Mouse (Mus musculus): ENCODE results near the gene Tmem130. TPM values are rescaled to one million over a fixed set of nuclear protein-coding genes. Genes with fewer than 3 reads are reported as not detected.

Gene Tmem130
- polyA plus RNA-seq, 1 experiment: 178 TPM

- Histone ChIP-seq H3K27ac (ENCODE audit: insufficient read depth, low read length) (no peak overlapping the region), H3K27me3 (ENCODE audit: control insufficient read depth, insufficient read depth, low read length) (no peaks in the 10 kb centered on the region), H3K4me3 (replicated peaks; ENCODE audit: insufficient read depth, low read depth, low read length) (no peak overlapping the region), H3K4me1 (ENCODE audit: control insufficient read depth, insufficient read depth, low read length) (peaks cover 5% of the 10 kb centered on the region)
- DNase-seq: no peak
- 29% methylated on average over 8 of the region's 8 CpGs for WGBS
- TF ChIP-seq CTCF (IDR thresholded peaks at IDR 0.05; ENCODE audit: borderline replicate concordance, insufficient read depth, low read depth, low read length): no peak
- no peak for TF ChIP-seq POLR2A (IDR thresholded peaks at IDR 0.05; ENCODE audit: borderline replicate concordance, insufficient read depth, low read length)
Measured at GRCm38 (mm10) chr5:144758422-144758821, 3.2 kb downstream of the Tmem130 start.

GRCm38 (mm10) chr5:144757402-144757801 is 4.2 kb downstream of the Tmem130 start:
- Histone ChIP-seq H3K27ac (ENCODE audit: insufficient read depth, low read length) (no peak overlapping the region), H3K4me1 (ENCODE audit: control insufficient read depth, insufficient read depth, low read length) (peaks cover 5% of the 10 kb centered on the region), H3K4me3 (replicated peaks; ENCODE audit: insufficient read depth, low read depth, low read length) (no peak overlapping the region), H3K27me3 (ENCODE audit: control insufficient read depth, insufficient read depth, low read length) (no peaks in the 10 kb centered on the region)
- no peak for TF ChIP-seq POLR2A (IDR thresholded peaks at IDR 0.05; ENCODE audit: borderline replicate concordance, insufficient read depth, low read length)
- TF ChIP-seq CTCF (IDR thresholded peaks at IDR 0.05; ENCODE audit: borderline replicate concordance, insufficient read depth, low read depth, low read length): no peak
- WGBS: 76% methylated on average over 9 of the region's 9 CpGs
- DNase-seq: no peak

DNA sequence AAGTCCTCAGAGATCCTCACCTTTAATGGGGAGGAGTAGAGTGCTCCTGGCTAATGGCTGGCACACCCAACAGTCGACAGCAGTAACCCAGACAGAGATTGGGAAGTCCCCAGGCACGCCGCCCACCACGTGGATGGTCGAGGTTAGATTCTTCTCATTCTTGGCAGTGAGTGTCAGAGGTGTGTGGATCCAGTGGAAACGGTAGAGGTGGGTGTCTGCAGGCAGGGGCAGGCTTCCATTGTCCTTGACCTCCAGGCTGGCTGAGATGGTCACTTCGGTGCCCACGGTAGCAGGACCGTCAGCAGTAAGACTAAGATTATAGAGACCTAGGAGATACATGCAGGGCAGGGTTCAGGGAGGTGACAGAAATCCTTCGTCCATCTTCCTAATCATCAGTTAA is 6.4 kb downstream of the Tmem130 start:
- no peak for TF ChIP-seq CTCF (IDR thresholded peaks at IDR 0.05; ENCODE audit: borderline replicate concordance, insufficient read depth, low read depth, low read length)
- no peak for TF ChIP-seq POLR2A (IDR thresholded peaks at IDR 0.05; ENCODE audit: borderline replicate concordance, insufficient read depth, low read length)
- 71% methylated on average over 10 of the region's 10 CpGs for WGBS
- Histone ChIP-seq H3K4me1 (ENCODE audit: control insufficient read depth, insufficient read depth, low read length) (peaks cover 5% of the 10 kb centered on the region), H3K27me3 (ENCODE audit: control insufficient read depth, insufficient read depth, low read length) (no peaks in the 10 kb centered on the region), H3K27ac (ENCODE audit: insufficient read depth, low read length) (no peak overlapping the region), H3K4me3 (replicated peaks; ENCODE audit: insufficient read depth, low read depth, low read length) (no peak overlapping the region)
- no peak for DNase-seq

DNA sequence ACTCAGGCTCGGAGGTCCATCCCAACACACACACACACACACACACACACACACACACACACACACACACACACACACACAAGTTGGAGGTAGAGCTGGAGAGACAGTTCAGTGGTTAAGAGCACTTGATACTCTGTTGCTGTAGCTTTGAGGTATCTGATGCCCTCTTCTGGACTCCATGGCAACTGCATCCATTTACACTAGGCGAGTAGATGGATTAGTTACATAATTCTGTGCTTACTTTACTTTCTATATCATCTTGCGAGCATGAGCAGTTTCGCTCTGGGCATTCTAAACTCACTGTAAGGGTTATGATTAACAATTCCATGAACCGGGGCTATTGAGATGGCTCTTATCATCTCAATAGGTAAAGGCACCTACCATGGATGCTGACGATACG is 8.6 kb downstream of the Tmem130 start:
- 63% methylated on average over 7 of the region's 7 CpGs for WGBS
- H3K27me3 ChIP-seq (ENCODE audit: control insufficient read depth, insufficient read depth, low read length): no peaks in the 10 kb centered on the region
- TF ChIP-seq CTCF (IDR thresholded peaks at IDR 0.05; ENCODE audit: borderline replicate concordance, insufficient read depth, low read depth, low read length) (peak; percentile 40; the same call in 1 of the 2 replicates), POLR2A (IDR thresholded peaks at IDR 0.05; ENCODE audit: borderline replicate concordance, insufficient read depth, low read length) (no peak)
- H3K27ac ChIP-seq (ENCODE audit: insufficient read depth, low read length): no peak overlapping the region
- H3K4me1 ChIP-seq (ENCODE audit: control insufficient read depth, insufficient read depth, low read length): peaks cover 5% of the 10 kb centered on the region
- no peak overlapping the region for H3K4me3 ChIP-seq (replicated peaks; ENCODE audit: insufficient read depth, low read depth, low read length)
- peak; percentile 65 to 69 for DNase-seq

GRCm38 (mm10) chr5:144752432-144752831 is 9.2 kb downstream of the Tmem130 start:
- no peak overlapping the region for H3K27ac ChIP-seq (ENCODE audit: insufficient read depth, low read length)
- H3K4me1 ChIP-seq (ENCODE audit: control insufficient read depth, insufficient read depth, low read length): peaks cover 3% of the 10 kb centered on the region
- H3K27me3 ChIP-seq (ENCODE audit: control insufficient read depth, insufficient read depth, low read length): no peaks in the 10 kb centered on the region
- TF ChIP-seq POLR2A (IDR thresholded peaks at IDR 0.05; ENCODE audit: borderline replicate concordance, insufficient read depth, low read length) (no peak), CTCF (IDR thresholded peaks at IDR 0.05; ENCODE audit: borderline replicate concordance, insufficient read depth, low read depth, low read length) (no peak)
- WGBS: 20% methylated on average over 5 of the region's 5 CpGs
- DNase-seq: no peak
- no peak overlapping the region for H3K4me3 ChIP-seq (replicated peaks; ENCODE audit: insufficient read depth, low read depth, low read length)

GRCm38 (mm10) chr5:144737101-144737500 is 24.5 kb downstream of the Tmem130 start:
- Histone ChIP-seq H3K4me1 (ENCODE audit: control insufficient read depth, insufficient read depth, low read length) (no peaks in the 10 kb centered on the region), H3K27ac (ENCODE audit: insufficient read depth, low read length) (no peak overlapping the region), H3K27me3 (ENCODE audit: control insufficient read depth, insufficient read depth, low read length) (no peaks in the 10 kb centered on the region), H3K4me3 (replicated peaks; ENCODE audit: insufficient read depth, low read depth, low read length) (no peak overlapping the region)
- 77% methylated on average over 14 of the region's 14 CpGs for WGBS
- no peak for TF ChIP-seq CTCF (IDR thresholded peaks at IDR 0.05; ENCODE audit: borderline replicate concordance, insufficient read depth, low read depth, low read length)
- no peak for TF ChIP-seq POLR2A (IDR thresholded peaks at IDR 0.05; ENCODE audit: borderline replicate concordance, insufficient read depth, low read length)
- DNase-seq: no peak

DNA sequence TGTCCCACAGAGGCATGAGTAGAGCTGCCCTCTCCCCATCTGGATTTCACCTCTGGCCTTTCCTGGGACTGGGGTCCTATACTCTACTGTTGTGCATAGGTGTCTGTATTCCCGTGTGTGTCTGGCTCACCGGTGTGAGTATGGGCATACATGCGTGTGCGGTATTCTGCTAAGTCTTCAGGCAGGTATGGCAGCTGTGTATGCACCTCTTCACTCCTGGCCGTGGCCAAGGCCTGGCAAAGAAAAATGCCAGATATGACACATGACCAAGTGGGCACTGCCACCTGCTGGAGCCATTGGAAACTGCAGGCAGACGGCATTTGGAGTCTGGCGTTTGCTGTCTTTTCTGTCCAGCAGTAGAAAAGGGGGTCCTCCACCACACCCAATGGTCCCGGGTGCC is 26.7 kb downstream of the Tmem130 start:
- H3K4me3 ChIP-seq (replicated peaks; ENCODE audit: insufficient read depth, low read depth, low read length): no peak overlapping the region
- DNase-seq: peak; percentile 58 to 78
- H3K4me1 ChIP-seq (ENCODE audit: control insufficient read depth, insufficient read depth, low read length): no peaks in the 10 kb centered on the region
- no peaks in the 10 kb centered on the region for H3K27me3 ChIP-seq (ENCODE audit: control insufficient read depth, insufficient read depth, low read length)
- TF ChIP-seq POLR2A (IDR thresholded peaks at IDR 0.05; ENCODE audit: borderline replicate concordance, insufficient read depth, low read length): no peak
- TF ChIP-seq CTCF (IDR thresholded peaks at IDR 0.05; ENCODE audit: borderline replicate concordance, insufficient read depth, low read depth, low read length): peak; percentile 91
- 18% methylated on average over 8 of the region's 8 CpGs for WGBS
- H3K27ac ChIP-seq (ENCODE audit: insufficient read depth, low read length): no peak overlapping the region

GRCm38 (mm10) chr5:144733953-144734352 is 27.7 kb downstream of the Tmem130 start:
- H3K4me3 ChIP-seq (replicated peaks; ENCODE audit: insufficient read depth, low read depth, low read length): no peak overlapping the region
- no peaks in the 10 kb centered on the region for H3K4me1 ChIP-seq (ENCODE audit: control insufficient read depth, insufficient read depth, low read length)
- H3K27me3 ChIP-seq (ENCODE audit: control insufficient read depth, insufficient read depth, low read length): no peaks in the 10 kb centered on the region
- 19% methylated on average over 4 of the region's 4 CpGs for WGBS
- TF ChIP-seq POLR2A (IDR thresholded peaks at IDR 0.05; ENCODE audit: borderline replicate concordance, insufficient read depth, low read length) (no peak), CTCF (IDR thresholded peaks at IDR 0.05; ENCODE audit: borderline replicate concordance, insufficient read depth, low read depth, low read length) (peak; percentile 78)
- H3K27ac ChIP-seq (ENCODE audit: insufficient read depth, low read length): no peak overlapping the region
- DNase-seq: peak; percentile 50 to 68
